Mouse (Mus musculus) kidney, adult 2 months (tissue): ENCODE results near the gene Klf12. TPM values are rescaled to one million over a fixed set of nuclear protein-coding genes. Genes with fewer than 3 reads are reported as not detected.

ENCODE experiments used
- DNase-seq: peaks from one replicate; pipeline ENCODE4 v3.0.0; 2021
- H3K27ac ChIP-seq: fragments of 200-500 bp; 2 replicates; pipeline ENCODE4 v1.5.1; 2012; ENCODE audit warnings: low read depth, low read length, control low read depth, inconsistent platforms; ENCODE audit not compliant: insufficient read depth
- H3K27me3 ChIP-seq: fragments of 200-500 bp; replicated peaks from 2 replicates; pipeline ENCODE4 v1.6.1; 2012; ENCODE audit warnings: mild to moderate bottlenecking, moderate library complexity, low read length, inconsistent platforms; ENCODE audit not compliant: control insufficient read depth, insufficient read depth
- H3K36me3 ChIP-seq: fragments of 200-500 bp; 2 replicates; pipeline ENCODE4 v1.6.1; 2012; ENCODE audit warnings: mild to moderate bottlenecking, moderate library complexity, low read length, inconsistent platforms; ENCODE audit not compliant: control insufficient read depth, insufficient read depth
- H3K4me1 ChIP-seq: fragments of 200-500 bp; 2 replicates; pipeline ENCODE4 v1.6.1; 2011; ENCODE audit warnings: low read length; ENCODE audit not compliant: control insufficient read depth, insufficient read depth
- H3K4me3 ChIP-seq: fragments of 200-500 bp; 2 replicates; pipeline ENCODE4 v1.5.1; 2011; ENCODE audit warnings: mild to moderate bottlenecking, low read depth, low read length, control low read depth; ENCODE audit not compliant: insufficient read depth
- CTCF ChIP-seq: fragments of 200-500 bp; conservative IDR thresholded peaks from 2 replicates; pipeline ENCODE4 v1.5.1; 2011; ENCODE audit warnings: low read depth, mild to moderate bottlenecking, control low read depth, low read length, moderate library complexity, mixed read lengths; ENCODE audit not compliant: insufficient read depth, insufficient read length
- POLR2A ChIP-seq: fragments of 200-500 bp; IDR thresholded peaks from one replicate; pipeline ENCODE4 v1.6.1; 2011; ENCODE audit warnings: low read depth, low read length, control low read depth
- WGBS: fragments of 180-500 bp; shearing (Covaris S2); methylation state at CpG from one replicate; pipeline ENCODE4 v1.1.7; 2018; 5-methylcytosine and 5-hydroxymethylcytosine counted together
- polyA plus RNA-seq: library from polyadenylated mRNA; depleted of rRNA; stranded (reverse); fragments of >200 nt; gene quantifications from 2 replicates; pipeline ENCODE4 v1.2.3, GENCODE M21; 2012

The Klf12 gene
- polyA plus RNA-seq, 1 experiment = 11.0 TPM

- TF ChIP-seq POLR2A = no peak
- no peak for TF ChIP-seq CTCF
- 84% methylated on average over 10 of the region's 10 CpGs for WGBS
- Histone ChIP-seq H3K27ac (no peak overlapping the region), H3K27me3 (no peaks in the 10 kb centered on the region), H3K4me1 (no peaks in the 10 kb centered on the region), H3K36me3 (no peaks in the 10 kb centered on the region), H3K4me3 (no peak overlapping the region)
- no peak for DNase-seq
Observed at GRCm38 (mm10) chr14:99850350-99850749, 434.1 kb downstream of the Klf12 start.

- Histone ChIP-seq H3K36me3 (no peaks in the 10 kb centered on the region), H3K27ac (no peak overlapping the region), H3K4me1 (no peaks in the 10 kb centered on the region), H3K4me3 (no peak overlapping the region), H3K27me3 (no peaks in the 10 kb centered on the region)
- TF ChIP-seq POLR2A = no peak
- no peak for TF ChIP-seq CTCF
- WGBS = 93% methylated on average over 2 of the region's 2 CpGs
- no peak for DNase-seq
Observed at GRCm38 (mm10) chr14:99847502-99847901, 437.0 kb downstream of the Klf12 start.

- H3K27me3 ChIP-seq = no peaks in the 10 kb centered on the region
- WGBS = 21% methylated on average over 1 of the region's 1 CpGs
Observed at GRCm38 (mm10) chr14:99826713-99827112, 457.8 kb downstream of the Klf12 start.

More at GRCm38 (mm10) chr14:99826713-99827112, 457.8 kb downstream of the Klf12 start:
- TF ChIP-seq CTCF (no peak), POLR2A (no peak)
- Histone ChIP-seq H3K4me1 (no peaks in the 10 kb centered on the region), H3K36me3 (no peaks in the 10 kb centered on the region), H3K4me3 (no peak overlapping the region), H3K27ac (no peak overlapping the region)
- DNase-seq = no peak
